Mouse (Mus musculus): ENCODE measurements around the gene Naaladl2. TPM values are rescaled to one million over a fixed set of nuclear protein-coding genes. Genes with fewer than 3 reads are reported as not detected.
"Not testable (repeated sequence)": the region's sequence is repeated elsewhere in the genome, so short reads cannot be mapped to it uniquely, and the experiment has no call there.

Gene Naaladl2
- total RNA-seq (2021): under 1 TPM; 0.55 to 0.93 TPM

- peak; percentile 53 to 69 for DNase-seq
- intact Hi-C loops (cut with DNase I): no loop called here
Measured at GRCm38 (mm10) chr3:25143555-25144311, at the start of gene Naaladl2. Gene Naaladl2, minus strand, starts transcription at chr3:25144261.

GRCm38 (mm10) chr3:25151721-25152120 is 7.7 kb upstream of the Naaladl2 start:
- intact Hi-C loops (cut with DNase I): no loop called here
- DNase-seq: no peak

GRCm38 (mm10) chr3:25147271-25147670 is 3.2 kb upstream of the Naaladl2 start:
- intact Hi-C loops (cut with DNase I): no loop called here

GRCm38 (mm10) chr3:25144961-25145697 is 1.1 kb upstream of the Naaladl2 start:
- intact Hi-C loops (cut with DNase I): no loop called here
- peak; percentile 3 to 4 for DNase-seq

More at GRCm38 (mm10) chr3:25147271-25147670, 3.2 kb upstream of the Naaladl2 start:
- no peak for DNase-seq

- DNase-seq: no peak
- intact Hi-C loops (cut with DNase I): no loop called here
Measured at GRCm38 (mm10) chr3:25143111-25143510, 950 bp downstream of the Naaladl2 start.

GRCm38 (mm10) chr3:25131848-25132247 is 12.2 kb downstream of the Naaladl2 start:
- DNase-seq: no peak
- intact Hi-C loops (cut with DNase I): no loop called here

GRCm38 (mm10) chr3:25127864-25128263 is 16.2 kb downstream of the Naaladl2 start:
- intact Hi-C loops (cut with DNase I): no loop called here
- no peak for DNase-seq

- intact Hi-C loops (cut with DNase I): no loop called here
- no peak for DNase-seq
Measured at GRCm38 (mm10) chr3:25124919-25125846, 18.9 kb downstream of the Naaladl2 start.

GRCm38 (mm10) chr3:25113107-25113506 is 31.0 kb downstream of the Naaladl2 start:
- intact Hi-C loops (cut with DNase I): no loop called here
- no peak for DNase-seq

GRCm38 (mm10) chr3:25108997-25109396 is 35.1 kb downstream of the Naaladl2 start:
- intact Hi-C loops (cut with DNase I): no loop called here
- peak; percentile 63 for DNase-seq

- intact Hi-C loops (cut with DNase I): no loop called here
- DNase-seq: no peak
Measured at GRCm38 (mm10) chr3:25092986-25093385, 51.1 kb downstream of the Naaladl2 start.

GRCm38 (mm10) chr3:25075785-25076184 is 68.3 kb downstream of the Naaladl2 start:
- DNase-seq: no peak
- intact Hi-C loops (cut with DNase I): no loop called here

- DNase-seq: no peak
- intact Hi-C loops (cut with DNase I): no loop called here
Measured at GRCm38 (mm10) chr3:25074266-25074665, 69.8 kb downstream of the Naaladl2 start.

- no peak for DNase-seq
- intact Hi-C loops (cut with DNase I): no loop called here
Measured at GRCm38 (mm10) chr3:25073821-25074220, 70.2 kb downstream of the Naaladl2 start.

GRCm38 (mm10) chr3:25063217-25063616 is 80.8 kb downstream of the Naaladl2 start:
- DNase-seq: no peak

GRCm38 (mm10) chr3:25052975-25053374 is 91.1 kb downstream of the Naaladl2 start:
- DNase-seq: no peak
- intact Hi-C loops (cut with DNase I): no loop called here

More at GRCm38 (mm10) chr3:25063217-25063616, 80.8 kb downstream of the Naaladl2 start:
- intact Hi-C loops (cut with DNase I): no loop called here

GRCm38 (mm10) chr3:25019972-25020371 is 124.1 kb downstream of the Naaladl2 start:
- intact Hi-C loops (cut with DNase I): no loop called here
- DNase-seq: no peak

GRCm38 (mm10) chr3:25010751-25011150 is 133.3 kb downstream of the Naaladl2 start:
- DNase-seq: no peak
- intact Hi-C loops (cut with DNase I): no loop called here

- DNase-seq; intact Hi-C loops (cut with DNase I): not testable (repeated sequence)
Measured at GRCm38 (mm10) chr3:25006802-25007201, 137.3 kb downstream of the Naaladl2 start.

- intact Hi-C loops (cut with DNase I): no loop called here
- no peak for DNase-seq
Measured at GRCm38 (mm10) chr3:24992577-24992976, 151.5 kb downstream of the Naaladl2 start.

GRCm38 (mm10) chr3:24992078-24992477 is 152.0 kb downstream of the Naaladl2 start:
- no peak for DNase-seq
- intact Hi-C loops (cut with DNase I): no loop called here
